Mouse (Mus musculus) T-cell, adult 2 months (primary cell): ENCODE results near the gene Pgpep1.

Source experiments
- DNase-seq: peaks from one replicate; pipeline ENCODE4 v3.0.0; 2022; ENCODE audit warnings: low spot score

Gene Pgpep1

DNA sequence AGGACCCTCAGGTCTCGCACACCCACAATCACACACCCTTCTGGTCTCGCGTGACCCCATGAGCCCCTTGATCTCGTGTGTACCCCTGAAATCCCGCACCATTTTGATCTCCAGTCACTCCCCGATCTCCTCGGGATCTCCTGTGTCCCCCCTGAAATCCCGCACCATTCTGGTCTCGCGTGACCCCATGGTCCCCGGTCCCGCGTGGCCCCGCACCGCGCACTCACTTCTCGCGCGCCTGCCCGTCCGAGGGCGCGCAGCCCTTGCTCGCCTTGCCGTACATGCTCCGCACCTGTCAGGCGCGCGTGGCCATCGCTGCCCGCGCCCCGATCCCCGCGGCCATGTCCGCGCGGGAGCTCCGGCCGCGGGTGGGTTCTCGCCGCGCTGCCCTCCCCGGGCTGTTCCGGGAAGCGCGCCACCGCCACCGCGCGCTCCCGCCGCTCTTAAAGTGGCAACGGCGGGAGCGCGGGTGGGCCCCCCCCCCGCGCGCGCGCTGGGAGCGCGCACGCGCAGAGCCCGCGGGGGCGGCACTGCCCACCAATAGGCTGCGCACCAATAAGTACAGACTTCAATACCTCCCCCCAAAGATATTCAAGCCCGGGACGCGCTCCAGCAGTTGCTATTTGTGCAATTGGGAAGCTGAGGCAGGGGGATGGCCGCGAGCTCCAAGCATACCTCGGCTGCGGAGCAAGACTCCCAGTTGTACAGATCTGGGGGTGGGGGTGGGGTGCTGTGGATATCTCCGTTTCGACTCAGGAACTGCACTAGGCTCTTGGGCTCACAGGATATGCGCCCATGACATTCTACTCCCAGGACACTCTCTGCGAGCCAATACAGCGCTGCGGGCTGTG lies 52.1 kb downstream of the Pgpep1 start:
- DNase-seq = peak; percentile 45

GRCm38 (mm10) chr8:70607603-70607897 lies 52.6 kb downstream of the Pgpep1 start:
- DNase-seq = peak; percentile 9

DNA sequence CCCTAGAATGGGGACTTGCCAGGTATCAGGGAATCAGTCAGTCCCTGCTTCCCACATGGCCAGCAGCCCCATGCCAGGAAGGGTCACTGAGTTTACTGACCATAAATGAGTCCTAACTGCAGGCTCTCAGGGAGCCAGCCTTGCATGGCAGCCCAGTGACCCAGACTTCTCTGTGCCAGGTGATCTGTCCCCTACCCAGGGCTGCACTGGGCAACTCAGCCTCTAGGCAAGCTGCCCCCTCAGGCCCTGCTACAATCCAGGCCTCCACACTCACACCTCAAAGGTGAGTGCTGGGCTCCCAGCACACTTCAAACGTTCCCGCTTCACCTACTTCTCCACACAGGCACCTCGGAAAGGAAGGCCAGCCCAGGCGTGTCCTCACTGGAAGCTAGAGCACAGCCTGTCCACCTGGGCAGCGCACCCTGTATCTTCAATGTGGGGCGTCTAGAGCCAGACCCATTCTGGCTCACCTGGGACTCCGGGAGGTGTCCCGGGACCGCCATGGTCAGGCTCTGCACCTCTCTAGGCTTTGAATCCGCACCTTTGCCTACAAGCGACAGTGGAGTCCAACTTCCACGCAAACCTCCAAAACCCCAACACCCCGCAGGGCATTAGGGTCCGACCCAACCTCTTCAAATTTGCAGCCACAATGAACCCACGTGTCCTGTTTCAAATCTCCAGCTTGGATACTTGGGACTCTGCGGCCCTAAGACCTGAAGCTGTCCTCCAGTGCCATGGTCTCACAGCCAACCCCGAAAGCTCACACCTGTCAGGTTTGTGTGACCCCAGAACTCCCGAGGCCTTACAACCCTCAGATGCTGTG lies 53.2 kb downstream of the Pgpep1 start:
- no peak for DNase-seq

DNA sequence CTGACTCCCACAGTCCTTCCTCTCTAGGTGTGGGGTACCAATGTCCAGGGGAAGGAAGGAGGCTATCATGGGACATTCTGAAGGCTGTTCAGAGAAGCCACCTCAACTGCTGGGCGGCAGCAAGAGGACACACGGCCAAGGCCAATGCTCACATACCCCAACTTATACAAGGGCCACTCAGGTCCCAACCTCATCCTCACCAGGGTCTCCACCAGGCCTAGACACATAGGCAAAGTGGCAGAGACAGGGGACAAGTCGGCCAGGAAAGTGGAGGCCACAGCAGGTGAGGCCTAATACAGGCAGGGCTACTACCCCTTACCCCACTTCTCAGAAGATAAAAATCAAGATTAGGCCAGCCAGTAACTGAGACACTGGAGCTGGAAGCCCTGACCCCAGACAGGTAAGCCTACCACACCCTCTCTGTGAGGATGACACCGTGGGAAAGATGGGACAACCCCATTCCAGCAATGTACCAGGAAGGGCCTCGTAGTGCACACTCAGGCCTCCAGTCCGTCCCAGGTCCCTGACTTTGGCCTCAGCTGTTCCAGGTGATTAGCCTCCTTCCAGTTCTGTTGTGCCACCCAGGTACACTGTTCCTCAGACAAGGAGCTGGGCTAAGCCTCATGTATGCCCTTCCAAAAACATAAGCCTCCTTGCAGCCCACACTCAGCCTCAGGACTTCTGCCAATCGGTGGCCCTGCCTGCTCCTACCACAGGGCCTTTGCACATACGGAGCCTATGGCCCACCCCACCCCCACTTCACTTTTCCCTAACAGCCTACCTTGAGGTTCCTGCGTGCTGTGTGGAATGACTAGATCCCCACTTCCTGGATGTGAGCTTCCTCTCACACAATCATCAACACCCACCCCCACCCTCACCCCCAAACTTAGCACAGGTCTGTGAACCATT lies 54.1 kb downstream of the Pgpep1 start:
- DNase-seq = no peak

- no peak for DNase-seq
These were observed 55.6 kb downstream of the Pgpep1 start for GRCm38 (mm10) chr8:70604558-70604957.

DNA sequence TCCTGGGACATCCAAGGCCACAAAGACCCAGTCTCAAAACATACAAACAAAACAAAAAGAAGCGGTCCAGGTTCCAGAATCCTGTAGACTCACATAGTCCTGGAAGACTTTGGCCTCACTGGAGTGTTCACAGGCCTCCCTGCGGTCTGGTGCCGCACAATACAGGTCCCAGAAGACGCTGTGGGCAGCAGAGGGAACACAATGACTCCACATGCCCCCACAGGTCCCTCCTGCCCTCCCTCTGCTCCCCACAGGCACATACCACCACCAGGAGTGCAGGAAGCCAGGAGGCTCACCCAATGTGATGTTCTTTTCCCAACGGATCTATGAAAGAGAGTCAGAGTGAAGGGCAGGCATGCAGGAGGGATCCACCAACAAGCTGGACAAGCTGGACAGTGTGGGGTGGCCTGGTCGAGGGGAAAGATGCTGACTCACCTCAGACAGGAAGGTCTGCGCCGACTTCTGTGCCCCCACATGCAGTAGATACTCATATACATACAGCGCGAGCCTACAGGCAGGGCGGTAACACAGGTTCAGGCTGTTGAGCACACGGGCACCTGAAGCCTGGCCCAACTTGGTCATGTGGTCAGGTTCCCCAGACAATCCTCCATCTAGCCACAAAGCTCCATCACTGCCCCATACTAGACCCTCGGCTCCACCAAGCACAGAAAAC lies 57.9 kb downstream of the Pgpep1 start:
- DNase-seq = no peak

DNA sequence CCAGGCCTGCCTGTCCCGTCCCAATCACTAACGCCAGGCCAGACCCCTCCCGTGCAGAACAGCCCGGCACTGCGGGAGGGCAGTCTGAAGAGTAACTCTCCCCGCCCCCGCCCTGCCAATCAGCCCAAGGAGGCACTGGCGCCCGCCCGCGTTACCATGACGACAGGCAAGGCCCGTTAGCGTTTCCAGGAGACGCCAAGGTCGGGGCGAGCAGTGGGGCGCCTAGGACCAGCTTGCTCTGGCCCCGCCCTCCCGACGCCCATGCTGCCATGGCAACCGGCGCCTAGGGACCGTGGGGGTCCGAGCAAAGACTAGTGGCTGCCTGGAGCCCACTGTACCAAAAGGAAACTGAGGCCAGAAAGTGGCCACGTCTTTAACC lies 58.9 kb downstream of the Pgpep1 start:
- peak; percentile 50 for DNase-seq

- no peak for DNase-seq
These were observed 59.5 kb downstream of the Pgpep1 start for GRCm38 (mm10) chr8:70600473-70601270.

DNA sequence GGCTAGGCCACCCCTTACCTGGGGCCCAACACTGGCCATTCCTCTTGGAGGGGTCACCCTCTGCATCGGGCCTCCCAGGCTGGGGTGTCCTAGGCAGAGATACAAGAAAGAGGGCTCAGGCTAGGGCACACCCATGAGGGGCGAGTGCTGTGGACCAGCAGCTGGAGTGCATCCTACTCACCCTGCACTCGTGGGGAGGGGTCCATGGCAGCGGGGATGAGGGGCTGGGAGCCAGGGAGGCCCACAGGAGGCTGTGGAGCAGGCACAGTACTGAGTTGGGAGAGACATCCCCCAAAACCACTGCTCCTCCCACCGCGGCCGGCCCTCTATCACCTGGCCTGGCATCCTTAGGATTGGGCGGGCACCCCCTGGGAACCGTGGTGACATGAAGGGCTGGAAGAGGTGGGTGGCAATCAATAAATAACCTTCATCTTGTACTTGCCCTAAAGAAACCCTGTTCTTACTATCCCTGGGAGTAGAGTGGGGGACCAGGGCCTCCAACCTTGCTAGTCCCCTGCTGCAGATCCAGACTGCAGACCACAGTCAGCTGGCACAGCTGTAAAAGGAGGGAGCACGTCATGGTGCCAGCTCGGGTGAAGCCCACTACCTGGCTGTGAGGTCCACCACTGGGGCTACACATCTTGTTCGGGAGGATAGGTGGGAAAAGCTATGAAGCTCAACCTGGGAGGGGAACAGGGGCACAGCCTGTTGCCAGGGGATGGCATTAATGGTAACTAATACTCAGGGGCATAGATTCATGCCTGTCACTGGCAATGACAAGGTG lies 60.5 kb downstream of the Pgpep1 start:
- no peak for DNase-seq

- DNase-seq = no peak
These were observed 61.5 kb downstream of the Pgpep1 start for GRCm38 (mm10) chr8:70598722-70599121.

- DNase-seq = no peak
These were observed 61.9 kb downstream of the Pgpep1 start for GRCm38 (mm10) chr8:70598283-70598682.

GRCm38 (mm10) chr8:70597417-70598272 lies 62.5 kb downstream of the Pgpep1 start:
- no peak for DNase-seq

GRCm38 (mm10) chr8:70596775-70597416 lies 63.3 kb downstream of the Pgpep1 start:
- peak; percentile 42 for DNase-seq
